Mouse (Mus musculus): ENCODE measurements around the gene Gm20917.
"Not testable (repeated sequence)": the region's sequence is repeated elsewhere in the genome, so short reads cannot be mapped to it uniquely, and the experiment has no call there.

Gene Gm20917

GRCm38 (mm10) chrY:79151022-79151421 lies at the start of gene Gm20917:
Gene Gm20917, minus strand, starts transcription at chrY:79151122.
- not testable (repeated sequence) for DNase-seq (ENCODE audit: low read depth, low spot score)

Data from ES-CJ7 (cell line).